Mouse (Mus musculus): ENCODE data around the gene Gemin2.

The Gemin2 gene

DNA sequence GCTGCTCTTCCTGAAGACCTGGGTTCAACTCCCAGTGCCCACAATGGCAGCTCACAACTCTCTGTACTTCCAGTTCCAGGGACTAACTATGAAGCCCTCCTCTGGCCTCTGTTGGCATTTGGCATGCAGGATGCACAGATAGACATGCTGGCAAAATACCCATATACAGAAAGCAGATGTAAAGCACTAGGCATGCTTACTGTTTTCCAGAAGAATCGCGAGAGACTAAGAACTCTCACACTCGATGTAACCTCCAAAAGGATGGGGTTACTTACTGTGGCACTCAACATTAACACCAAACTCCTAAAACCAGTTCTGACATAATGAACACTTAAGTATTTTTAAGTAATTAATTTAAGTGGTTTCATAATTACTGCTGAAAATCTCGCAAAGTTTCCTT, 47.1 kb downstream of the Gemin2 start:
- DNase-seq: no peak

DNA sequence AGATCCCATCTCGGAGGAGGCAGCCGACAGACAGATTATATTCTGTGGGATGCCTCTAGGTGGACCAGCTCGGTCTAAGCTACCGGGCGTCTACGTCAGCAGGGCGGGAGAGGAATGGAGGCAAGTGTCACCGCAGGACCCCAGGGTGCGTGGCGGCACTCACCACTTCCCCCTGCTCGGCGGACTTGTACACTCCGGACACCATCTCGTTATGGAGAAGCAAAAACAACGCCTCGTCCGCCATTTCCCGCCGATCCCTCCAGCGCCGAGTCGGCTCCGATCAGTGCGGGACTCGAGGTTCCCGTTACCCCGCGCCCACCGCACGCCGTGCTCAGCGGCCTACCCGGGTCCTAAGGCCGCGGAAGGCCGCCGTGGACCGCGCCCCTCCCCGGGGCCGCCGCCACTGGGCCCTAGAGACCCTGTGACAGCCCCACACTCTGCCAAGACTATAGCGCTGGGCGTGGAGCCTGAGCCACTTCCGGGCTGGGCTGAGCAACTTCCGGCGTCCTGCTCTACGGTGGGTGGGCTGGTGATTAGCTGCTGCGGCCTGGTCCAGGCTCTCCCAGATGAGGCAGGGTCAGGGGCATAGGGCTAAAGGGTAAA, 47.9 kb downstream of the Gemin2 start, which contains the start of gene Trappc6b:
Trappc6b (minus strand) TSS at position 480 of the 603 bp plus-strand sequence.
- peak; percentile 86 to 91 for DNase-seq

DNA sequence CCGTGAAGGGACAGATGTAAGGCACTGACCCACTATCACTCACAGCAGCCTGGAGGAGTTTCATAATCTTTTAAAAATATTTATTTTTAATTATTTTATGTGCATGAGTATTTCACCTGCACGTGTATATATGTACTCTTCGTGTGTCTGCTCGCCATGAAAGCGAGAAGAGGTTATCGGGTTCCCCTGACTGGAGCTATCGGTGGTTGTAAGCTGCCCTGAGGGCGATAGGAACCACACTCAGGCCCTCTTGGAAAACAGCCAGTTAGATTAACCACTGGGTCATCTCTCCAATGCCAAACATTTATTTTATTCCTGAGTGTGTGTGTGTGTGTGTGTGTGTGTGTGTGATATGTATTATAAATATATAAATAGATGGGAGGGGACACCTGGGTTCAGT, 51.6 kb downstream of the Gemin2 start:
- no peak for DNase-seq

DNA sequence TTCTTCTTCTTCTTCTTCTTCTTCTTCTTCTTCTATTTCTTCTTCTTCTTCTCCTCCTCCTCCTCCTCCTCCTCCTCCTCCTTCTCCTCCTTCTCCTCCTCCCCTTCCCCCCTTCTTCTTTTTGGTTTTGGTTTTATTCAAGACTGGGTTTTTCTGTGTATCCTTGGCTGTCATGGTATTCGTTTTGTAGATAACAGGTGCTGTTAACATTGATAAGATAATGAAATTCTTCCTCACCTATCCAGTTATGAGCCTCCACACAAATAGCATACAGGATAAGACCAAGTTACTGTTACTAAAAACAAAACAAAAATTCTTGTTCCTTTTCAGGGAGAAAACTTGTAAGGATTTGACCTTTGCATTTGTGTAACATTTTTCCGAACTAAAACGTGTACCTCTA, 52.6 kb downstream of the Gemin2 start:
- no peak for DNase-seq

DNA sequence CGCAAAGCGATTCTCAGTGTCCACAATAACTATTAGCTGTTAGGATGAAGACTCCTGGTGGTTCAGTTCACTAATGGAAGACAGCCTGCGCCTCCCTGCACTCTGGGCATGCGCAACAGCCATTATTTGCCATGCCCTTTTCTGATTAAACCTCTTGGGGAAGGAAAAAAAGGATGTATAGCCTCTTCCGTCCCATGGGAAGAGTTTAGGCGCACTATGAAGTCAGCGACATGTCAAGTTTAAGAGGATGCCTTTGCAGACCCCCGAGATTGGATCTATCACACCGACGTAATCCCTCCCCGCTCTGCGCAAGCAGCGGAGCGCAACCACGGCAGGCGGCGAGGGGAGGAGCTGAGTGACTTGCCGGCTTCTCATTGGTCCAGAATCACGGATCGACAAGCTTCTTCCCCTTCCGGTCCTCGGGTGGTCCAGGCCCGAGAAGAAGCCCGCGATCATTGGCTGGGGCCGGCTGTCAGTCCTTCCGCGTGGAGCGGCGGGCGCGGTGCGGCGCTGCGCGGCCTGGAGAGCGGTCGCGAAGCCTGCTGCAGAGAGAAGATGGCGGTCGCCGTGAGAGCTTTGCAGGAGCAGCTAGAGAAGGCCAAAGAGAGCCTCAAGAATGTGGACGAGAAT, 53.4 kb downstream of the Gemin2 start, which contains the start of gene Pnn:
Pnn (plus strand) TSS at position 437 of the 630 bp plus-strand sequence.
- peak; percentile 96 to 98 for DNase-seq

DNA sequence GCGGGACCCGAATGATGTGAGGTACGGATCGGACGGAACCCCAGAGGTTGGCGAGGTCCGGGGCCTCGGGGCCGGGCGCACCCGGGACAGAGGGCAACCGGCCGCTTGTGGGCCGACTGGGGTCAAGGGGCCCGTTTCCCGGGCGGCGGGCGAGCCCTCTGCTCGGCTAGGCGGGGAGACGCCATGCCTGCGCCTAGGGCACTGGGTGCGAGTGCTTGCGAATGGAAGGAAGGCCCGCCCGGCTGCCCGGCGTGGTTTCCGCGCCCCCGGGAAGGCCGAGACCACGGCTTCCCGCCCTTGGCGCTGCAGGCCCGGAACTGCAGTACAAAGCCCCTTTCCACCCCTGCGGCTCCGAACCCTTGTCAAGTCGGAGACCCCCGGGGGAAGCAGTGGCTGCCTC, 53.9 kb downstream of the Gemin2 start:
- no peak for DNase-seq

DNA sequence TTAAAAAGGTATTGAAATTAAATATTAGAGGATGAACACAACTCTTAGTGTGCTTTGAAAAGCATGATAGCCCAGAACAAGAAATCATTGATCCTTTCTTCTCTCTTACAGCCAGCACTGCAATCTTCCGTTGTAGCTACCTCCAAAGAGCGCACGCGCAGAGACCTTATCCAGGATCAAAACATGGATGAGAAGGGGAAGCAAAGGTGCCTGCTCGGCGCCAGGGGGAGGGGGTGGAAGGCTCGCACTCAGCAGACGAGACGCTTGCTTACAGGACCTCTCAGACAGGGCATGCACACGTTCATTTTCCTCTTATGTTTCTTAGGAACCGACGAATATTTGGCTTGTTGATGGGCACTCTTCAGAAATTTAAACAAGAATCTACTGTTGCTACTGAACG, 55.6 kb downstream of the Gemin2 start:
- no peak for DNase-seq

DNA sequence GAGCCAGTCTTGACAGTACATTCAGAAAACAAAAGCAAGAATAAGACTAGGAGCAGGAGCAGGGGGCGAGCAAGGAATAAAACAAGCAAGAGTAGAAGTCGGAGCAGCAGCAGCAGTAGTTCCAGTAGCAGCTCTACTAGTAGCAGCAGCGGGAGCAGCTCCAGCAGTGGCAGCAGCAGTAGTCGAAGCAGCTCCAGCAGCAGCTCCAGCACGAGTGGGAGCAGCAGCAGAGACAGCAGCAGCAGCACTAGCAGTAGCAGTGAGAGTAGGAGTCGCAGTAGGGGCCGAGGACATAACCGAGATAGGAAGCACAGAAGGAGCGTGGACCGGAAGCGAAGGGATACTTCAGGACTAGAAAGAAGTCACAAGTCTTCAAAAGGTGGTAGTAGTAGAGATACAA, 59.1 kb downstream of the Gemin2 start:
- no peak for DNase-seq

DNA sequence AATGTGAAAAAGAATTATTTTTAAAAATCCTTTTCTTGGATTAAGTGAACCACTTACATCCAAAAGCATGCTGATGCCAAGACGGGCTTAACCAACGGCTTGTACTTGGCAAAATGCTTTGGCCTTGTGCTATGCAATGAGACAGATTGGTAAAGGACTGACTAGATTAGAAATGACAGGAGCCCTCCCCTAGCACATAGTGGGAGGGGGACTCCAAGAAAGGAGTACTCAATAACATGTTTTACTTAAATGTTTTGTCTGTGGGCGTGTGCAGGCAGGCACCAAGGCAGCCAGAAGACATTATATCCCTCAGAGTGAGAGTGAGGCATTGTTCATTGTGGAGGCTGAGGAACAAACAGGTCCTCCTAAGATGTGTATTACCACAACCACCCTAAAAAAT, 60.9 kb downstream of the Gemin2 start:
- DNase-seq: no peak

DNA sequence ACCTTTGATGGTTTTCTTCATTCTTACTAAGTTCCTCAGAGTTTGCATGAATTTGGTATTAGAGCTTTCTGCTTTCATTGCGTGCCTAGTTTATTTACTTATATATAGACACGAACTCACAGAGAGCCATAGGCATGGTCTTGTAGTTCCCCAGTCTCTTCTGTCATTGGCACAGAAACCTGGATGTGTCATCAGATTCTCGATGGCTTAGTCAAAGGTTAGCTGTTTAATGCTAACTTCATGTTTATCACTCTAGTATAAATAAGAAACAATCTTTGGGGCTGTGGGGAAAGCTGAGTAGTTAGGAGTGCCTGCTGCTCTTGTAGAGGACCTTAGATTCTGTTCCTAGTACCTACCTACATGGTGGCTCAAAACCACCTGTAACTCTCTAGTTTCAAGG, 63.8 kb downstream of the Gemin2 start:
- no peak for DNase-seq

DNA sequence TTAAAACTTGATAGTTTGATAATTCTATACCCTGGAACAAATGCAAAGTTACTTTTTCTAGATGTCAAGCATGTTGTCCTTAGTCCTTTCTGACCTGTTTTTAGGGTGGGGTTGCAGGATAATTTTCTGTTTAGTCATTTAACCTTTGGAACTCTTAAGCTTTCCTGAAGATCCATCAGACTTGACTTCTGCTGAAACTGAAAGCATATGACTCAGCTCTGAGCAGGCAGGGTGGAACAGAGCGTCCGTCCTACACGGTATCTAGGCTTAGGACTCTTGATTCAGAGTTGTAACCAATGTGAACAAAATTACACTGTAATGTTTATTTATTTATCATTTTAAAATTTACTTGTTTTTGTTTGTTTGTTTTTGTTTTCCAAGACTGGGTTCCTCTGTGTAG, 64.7 kb downstream of the Gemin2 start:
- DNase-seq: no peak
